In the genomic region with DNA sequence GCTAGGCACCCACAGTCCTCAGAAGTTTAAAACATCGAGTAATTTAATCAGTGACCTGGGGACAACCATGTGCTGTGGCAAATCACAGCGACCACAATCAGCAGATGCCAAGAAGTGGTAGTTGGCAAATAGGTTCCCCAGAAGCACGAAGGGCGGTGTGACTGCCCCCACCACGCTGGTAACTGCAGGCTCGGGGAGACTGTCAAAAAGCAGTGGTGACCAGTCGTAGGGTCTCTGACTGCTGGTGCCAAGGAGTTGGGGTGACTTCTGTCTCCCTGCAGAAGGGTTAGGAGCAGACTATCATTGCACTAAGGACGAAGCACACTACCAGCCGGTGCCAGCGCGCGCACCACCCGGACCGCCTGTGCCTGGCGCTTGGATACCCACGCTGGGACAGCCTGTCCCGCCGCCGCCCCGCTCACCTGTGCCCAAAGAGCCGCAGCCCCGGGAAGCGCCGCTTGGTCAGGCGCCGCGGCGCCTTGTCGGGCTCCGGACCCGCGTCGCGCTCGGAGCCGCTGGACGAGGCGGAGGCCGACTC, we compare ENCODE assay signal across 8 mouse cellular contexts. TPM values are rescaled to one million over a fixed set of nuclear protein-coding genes. Genes with fewer than 3 reads are reported as not detected.
DNase-seq lines count a peak whose midpoint lies in the region; ATAC-seq and TF ChIP-seq lines count a peak whose summit lies in the region.

No protein-coding gene starts in this region.

- WGBS in forebrain, embryonic 13.5 days: under 1% methylated on average over 39 of the region's 39 CpGs
- 1% methylated on average over 34 of the region's 39 CpGs for WGBS in midbrain, postnatal 0 days

- H3K27ac ChIP-seq in layer of hippocampus, adult 2 months: peak overlapping the region; percentile 97
- H3K27ac ChIP-seq in forebrain, embryonic 13.5 days: peak overlapping the region; percentile 65
- peak overlapping the region; percentile 72 for H3K27ac ChIP-seq in midbrain, postnatal 0 days (ENCODE audit: low read depth, low read length)

- DNase-seq in layer of hippocampus, adult 2 months (ENCODE audit: low spot score in 2 of 2): no peak
- no peak for DNase-seq in layer of hippocampus, postnatal 36 days
- DNase-seq in ZHBTc4 (ENCODE audit: low read depth, low spot score): peak; percentile 50
- peak; percentile 63 for DNase-seq in kidney, postnatal 10 days
- DNase-seq in midbrain, postnatal 0 days (ENCODE audit: low spot score): no peak
- DNase-seq in layer of hippocampus, adult 9-11 months: no peak
- no peak for DNase-seq in left cerebral cortex, adult 18-20 months (ENCODE audit: low spot score in 2 of 2)

- H3K4me3 ChIP-seq in layer of hippocampus, adult 2 months: peak overlapping the region; percentile 86
- H3K4me3 ChIP-seq in forebrain, embryonic 13.5 days: peak overlapping the region; percentile 86
- peak overlapping the region; percentile 87 for H3K4me3 ChIP-seq in midbrain, postnatal 0 days (ENCODE audit: low read depth, low read length)

- H3K27me3 ChIP-seq in forebrain, embryonic 13.5 days: peaks cover 12% of the 10 kb centered on the region
- no peaks in the 10 kb centered on the region for H3K27me3 ChIP-seq in midbrain, postnatal 0 days (ENCODE audit: insufficient read depth, low read length)

- no peak for TF ChIP-seq CTCF in layer of hippocampus, adult 2 months (conservative IDR thresholded peaks at IDR 0.05)
- no peak for TF ChIP-seq CTCF in midbrain, postnatal 0 days (IDR thresholded peaks at IDR 0.05)

- H3K4me1 ChIP-seq in forebrain, embryonic 13.5 days: peaks cover 37% of the 10 kb centered on the region
- peaks cover 11% of the 10 kb centered on the region; the same call in 1 of the 2 replicates for H3K4me1 ChIP-seq in midbrain, postnatal 0 days (ENCODE audit: insufficient read depth, low read length)

- H3K9me3 ChIP-seq in forebrain, embryonic 13.5 days (replicated peaks): no peaks in the 10 kb centered on the region
- no peaks in the 10 kb centered on the region for H3K9me3 ChIP-seq in midbrain, postnatal 0 days (ENCODE audit: low read length)

- no peaks in the 10 kb centered on the region for H3K36me3 ChIP-seq in forebrain, embryonic 13.5 days (ENCODE audit: poor library complexity, severe bottlenecking)
- no peaks in the 10 kb centered on the region for H3K36me3 ChIP-seq in midbrain, postnatal 0 days (ENCODE audit: insufficient read depth, low read length)

- H3K9ac ChIP-seq in forebrain, embryonic 13.5 days: peak overlapping the region; percentile 88
- H3K9ac ChIP-seq in midbrain, postnatal 0 days (replicated peaks; ENCODE audit: low read length, poor library complexity, severe bottlenecking): peak overlapping the region; percentile 84

- peak overlapping the region; percentile 92 for H3K4me2 ChIP-seq in forebrain, embryonic 13.5 days
- peak overlapping the region; percentile 86 for H3K4me2 ChIP-seq in midbrain, postnatal 0 days (ENCODE audit: low read depth, low read length, poor library complexity, severe bottlenecking)

- ATAC-seq in forebrain, embryonic 13.5 days: peak; percentile 55
- ATAC-seq in midbrain, postnatal 0 days (ENCODE audit: low FRiP score): peak; percentile 57; the same call in 1 of the 2 replicates

RNA-seq across cellular contexts. Expression of a gene that starts 12.7 kb away (rescaled TPM):
- total RNA-seq in layer of hippocampus, adult 2 months (2021): 100 to 1,000 TPM; 513 to 526 TPM
- total RNA-seq in layer of hippocampus, postnatal 36 days (2021): 100 to 1,000 TPM; 500 to 531 TPM
- 18.5 and 23.1 TPM in 2 replicates for polyA plus RNA-seq in forebrain, embryonic 13.5 days (2015; fragmentation: Nextera tagmentation; extraction: Ambion mirVana)
- total RNA-seq in midbrain, postnatal 0 days (2014; rRNA removed): 99.8 and 144 TPM in 2 replicates
- 35.1 and 36.6 TPM in 2 replicates for polyA plus RNA-seq in midbrain, postnatal 0 days (2015; fragmentation: Nextera tagmentation; extraction: Ambion mirVana)
- 100 to 1,000 TPM; 491 to 526 TPM for total RNA-seq in left cerebral cortex, adult 18-20 months (2021)

RNA-seq across cellular contexts. Expression of a gene that starts 17.4 kb away (rescaled TPM):
- total RNA-seq in layer of hippocampus, adult 2 months (2021): not detected
- not detected for total RNA-seq in layer of hippocampus, postnatal 36 days (2021)
- 0.18 and 0.41 TPM in 2 replicates for polyA plus RNA-seq in forebrain, embryonic 13.5 days (2015; fragmentation: Nextera tagmentation; extraction: Ambion mirVana)
- total RNA-seq in midbrain, postnatal 0 days (2014; rRNA removed): 0.11 TPM in 1 of 2 replicates, not detected in the other
- 0.14 TPM in 1 of 2 replicates, not detected in the other for polyA plus RNA-seq in midbrain, postnatal 0 days (2015; fragmentation: Nextera tagmentation; extraction: Ambion mirVana)
- not detected for total RNA-seq in left cerebral cortex, adult 18-20 months (2021)

RNA-seq across cellular contexts. Expression of a gene that starts 30.8 kb away (rescaled TPM):
- 10 to 100 TPM; 25.3 to 31.9 TPM for total RNA-seq in layer of hippocampus, adult 2 months (2021)
- 10 to 100 TPM; 25.4 to 29.4 TPM for total RNA-seq in layer of hippocampus, postnatal 36 days (2021)
- polyA plus RNA-seq in forebrain, embryonic 13.5 days (2015; fragmentation: Nextera tagmentation; extraction: Ambion mirVana): 609 and 621 TPM in 2 replicates
- total RNA-seq in midbrain, postnatal 0 days (2014; rRNA removed): 39.0 and 40.8 TPM in 2 replicates
- 71.0 and 71.4 TPM in 2 replicates for polyA plus RNA-seq in midbrain, postnatal 0 days (2015; fragmentation: Nextera tagmentation; extraction: Ambion mirVana)
- 10 to 100 TPM; 19.0 to 23.8 TPM for total RNA-seq in left cerebral cortex, adult 18-20 months (2021)

RNA-seq across cellular contexts. Expression of a gene that starts 35.9 kb away (rescaled TPM):
- total RNA-seq in layer of hippocampus, adult 2 months (2021): 10 to 100 TPM; 22.1 to 26.0 TPM
- total RNA-seq in layer of hippocampus, postnatal 36 days (2021): 10 to 100 TPM; 25.7 to 28.6 TPM
- 0.83 and 0.88 TPM in 2 replicates for polyA plus RNA-seq in forebrain, embryonic 13.5 days (2015; fragmentation: Nextera tagmentation; extraction: Ambion mirVana)
- 1.8 and 4.0 TPM in 2 replicates for total RNA-seq in midbrain, postnatal 0 days (2014; rRNA removed)
- 0.25 and 0.34 TPM in 2 replicates for polyA plus RNA-seq in midbrain, postnatal 0 days (2015; fragmentation: Nextera tagmentation; extraction: Ambion mirVana)
- 10 to 100 TPM; 56.6 to 61.4 TPM for total RNA-seq in left cerebral cortex, adult 18-20 months (2021)

Comparison
In these comparisons a context has a peak if more than half of its experiments do, and no peak if none do; other contexts are left out.
1. DNase-seq: peak in ZHBTc4 (single experiment) and kidney, postnatal 10 days (single experiment); none in layer of hippocampus, adult 2 months (0 of 2), layer of hippocampus, postnatal 36 days (0 of 2), midbrain, postnatal 0 days (single experiment), layer of hippocampus, adult 9-11 months (single experiment) and left cerebral cortex, adult 18-20 months (0 of 2).
2. Peak in every context shown above with its lines, with median percentiles within 50 percentile points of each other: H3K27ac ChIP-seq and H3K4me3 ChIP-seq.